Mouse (Mus musculus): ENCODE measurements around the gene Vps45. TPM values are rescaled to one million over a fixed set of nuclear protein-coding genes. Genes with fewer than 3 reads are reported as not detected.
"Not testable (repeated sequence)": the region's sequence is repeated elsewhere in the genome, so short reads cannot be mapped to it uniquely, and the experiment has no call there.

The Vps45 gene
- polyA plus RNA-seq, 1 experiment: 7.5 TPM

DNA sequence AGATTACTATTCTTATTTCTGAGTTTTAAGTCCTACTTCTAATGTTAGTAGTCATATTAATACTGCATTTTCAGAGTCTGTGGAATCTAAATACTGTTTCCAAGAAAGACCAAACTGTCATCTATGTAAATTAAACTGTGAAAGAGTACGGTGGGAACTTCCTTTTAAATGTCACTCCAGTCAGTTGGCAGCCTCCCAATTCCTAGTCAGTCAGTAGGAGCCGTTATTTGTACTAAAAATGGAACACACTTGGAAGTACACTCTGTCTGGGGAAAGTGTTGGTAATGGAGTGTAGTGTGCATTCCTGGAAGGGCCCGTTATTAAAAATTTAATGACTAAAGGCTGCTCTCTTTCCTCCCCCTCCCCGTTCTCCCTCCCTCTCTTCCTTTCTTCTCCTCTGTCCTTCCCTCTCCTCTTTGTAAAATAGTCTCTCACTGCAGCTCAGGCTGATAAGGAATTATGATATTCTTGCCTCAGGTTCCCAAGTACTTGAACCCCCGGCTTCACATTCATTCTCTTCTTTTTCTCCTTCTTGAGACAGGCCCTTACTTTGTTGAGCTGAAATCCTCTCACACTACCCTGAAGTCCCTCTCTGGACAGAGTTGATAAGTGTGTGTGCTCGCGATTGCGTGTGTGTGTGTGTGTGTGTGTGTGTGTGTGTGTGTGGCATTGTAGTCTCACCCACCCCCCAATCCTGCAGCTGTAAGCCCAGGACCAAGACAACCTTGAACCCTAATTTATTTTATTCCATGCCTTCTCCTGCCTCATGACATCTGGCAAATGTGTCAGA lies 100.7 kb downstream of the Vps45 start:
- Histone ChIP-seq H3K27ac (ENCODE audit: control insufficient read depth, insufficient read depth, low read length) (no peak overlapping the region), H3K4me1 (replicated peaks; ENCODE audit: control insufficient read depth, insufficient read depth, low read length) (no peaks in the 10 kb centered on the region), H3K36me3 (ENCODE audit: control insufficient read depth, insufficient read depth, low read length) (no peaks in the 10 kb centered on the region), H3K27me3 (ENCODE audit: control insufficient read depth, insufficient read depth, low read length) (no peaks in the 10 kb centered on the region), H3K4me3 (ENCODE audit: control insufficient read depth, insufficient read depth, low read length) (no peak overlapping the region)
- WGBS: 50% methylated on average over 8 of the region's 8 CpGs
- TF ChIP-seq CTCF (IDR thresholded peaks at IDR 0.05; ENCODE audit: borderline replicate concordance, control insufficient read depth, extremely low read depth, insufficient read depth, low read length, poor library complexity) (no peak), POLR2A (IDR thresholded peaks at IDR 0.05; ENCODE audit: control insufficient read depth, extremely low read depth, insufficient read depth, low read length, poor library complexity) (no peak)
- DNase-seq: no peak

- TF ChIP-seq CTCF (IDR thresholded peaks at IDR 0.05; ENCODE audit: borderline replicate concordance, control insufficient read depth, extremely low read depth, insufficient read depth, low read length, poor library complexity) (no peak), POLR2A (IDR thresholded peaks at IDR 0.05; ENCODE audit: control insufficient read depth, extremely low read depth, insufficient read depth, low read length, poor library complexity) (no peak)
- peaks cover 4% of the 10 kb centered on the region; the same call in 1 of the 2 replicates for H3K4me1 ChIP-seq (replicated peaks; ENCODE audit: control insufficient read depth, insufficient read depth, low read length)
- WGBS: 98% methylated on average over 5 of the region's 5 CpGs
- no peak for DNase-seq
- no peak overlapping the region for H3K27ac ChIP-seq (ENCODE audit: control insufficient read depth, insufficient read depth, low read length)
- no peaks in the 10 kb centered on the region for H3K36me3 ChIP-seq (ENCODE audit: control insufficient read depth, insufficient read depth, low read length)
- H3K27me3 ChIP-seq (ENCODE audit: control insufficient read depth, insufficient read depth, low read length): no peaks in the 10 kb centered on the region
- H3K4me3 ChIP-seq (ENCODE audit: control insufficient read depth, insufficient read depth, low read length): no peak overlapping the region
Measured at GRCm38 (mm10) chr3:95955318-95955717, 102.9 kb downstream of the Vps45 start.

- H3K27me3 ChIP-seq (ENCODE audit: control insufficient read depth, insufficient read depth, low read length); H3K4me1 ChIP-seq (replicated peaks; ENCODE audit: control insufficient read depth, insufficient read depth, low read length): not testable (repeated sequence)
- WGBS: 94% methylated on average over 12 of the region's 12 CpGs
Measured at GRCm38 (mm10) chr3:95954648-95955173, 103.6 kb downstream of the Vps45 start.

DNA sequence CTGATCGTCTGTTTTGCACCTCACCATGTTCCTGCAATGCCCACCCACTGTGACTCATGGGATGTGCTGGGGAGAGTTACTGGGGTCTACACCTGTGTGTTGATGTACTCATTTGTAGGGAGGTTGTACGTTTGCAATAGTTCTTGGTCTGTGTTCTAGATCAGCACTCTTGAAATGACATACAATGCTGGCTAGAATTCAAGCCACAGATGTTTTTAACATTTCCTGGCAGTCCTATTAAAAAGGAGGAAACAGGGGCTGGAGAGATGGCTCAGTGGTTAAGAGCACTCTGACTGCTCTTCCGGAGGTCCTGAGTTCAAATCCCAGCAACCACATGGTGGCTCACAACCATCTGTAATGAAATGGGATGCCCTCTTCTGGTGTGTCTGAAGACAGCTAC lies 104.7 kb downstream of the Vps45 start:
- 78% methylated on average over 3 of the region's 3 CpGs for WGBS
- no peak for DNase-seq

More at GRCm38 (mm10) chr3:95954648-95955173, 103.6 kb downstream of the Vps45 start:
- H3K4me3 ChIP-seq (ENCODE audit: control insufficient read depth, insufficient read depth, low read length); H3K27ac ChIP-seq (ENCODE audit: control insufficient read depth, insufficient read depth, low read length); DNase-seq; H3K36me3 ChIP-seq (ENCODE audit: control insufficient read depth, insufficient read depth, low read length): not testable (repeated sequence)

GRCm38 (mm10) chr3:95953023-95953422 lies 105.2 kb downstream of the Vps45 start:
- H3K36me3 ChIP-seq (ENCODE audit: control insufficient read depth, insufficient read depth, low read length): no peaks in the 10 kb centered on the region
- H3K4me3 ChIP-seq (ENCODE audit: control insufficient read depth, insufficient read depth, low read length): no peak overlapping the region
- no peaks in the 10 kb centered on the region for H3K27me3 ChIP-seq (ENCODE audit: control insufficient read depth, insufficient read depth, low read length)
- TF ChIP-seq CTCF (IDR thresholded peaks at IDR 0.05; ENCODE audit: borderline replicate concordance, control insufficient read depth, extremely low read depth, insufficient read depth, low read length, poor library complexity): no peak
- TF ChIP-seq POLR2A (IDR thresholded peaks at IDR 0.05; ENCODE audit: control insufficient read depth, extremely low read depth, insufficient read depth, low read length, poor library complexity): no peak
- no peak overlapping the region for H3K27ac ChIP-seq (ENCODE audit: control insufficient read depth, insufficient read depth, low read length)
- H3K4me1 ChIP-seq (replicated peaks; ENCODE audit: control insufficient read depth, insufficient read depth, low read length): peaks cover 4% of the 10 kb centered on the region; the same call in 1 of the 2 replicates
- DNase-seq: no peak

More for the DNA sequence above, 104.7 kb downstream of the Vps45 start:
- Histone ChIP-seq H3K4me3 (ENCODE audit: control insufficient read depth, insufficient read depth, low read length) (no peak overlapping the region), H3K36me3 (ENCODE audit: control insufficient read depth, insufficient read depth, low read length) (no peaks in the 10 kb centered on the region), H3K27me3 (ENCODE audit: control insufficient read depth, insufficient read depth, low read length) (no peaks in the 10 kb centered on the region), H3K4me1 (replicated peaks; ENCODE audit: control insufficient read depth, insufficient read depth, low read length) (peaks cover 4% of the 10 kb centered on the region; the same call in 1 of the 2 replicates), H3K27ac (ENCODE audit: control insufficient read depth, insufficient read depth, low read length) (no peak overlapping the region)
- TF ChIP-seq CTCF (IDR thresholded peaks at IDR 0.05; ENCODE audit: borderline replicate concordance, control insufficient read depth, extremely low read depth, insufficient read depth, low read length, poor library complexity) (no peak), POLR2A (IDR thresholded peaks at IDR 0.05; ENCODE audit: control insufficient read depth, extremely low read depth, insufficient read depth, low read length, poor library complexity) (no peak)

- Histone ChIP-seq H3K4me3 (ENCODE audit: control insufficient read depth, insufficient read depth, low read length) (peak overlapping the region; percentile 60), H3K27ac (ENCODE audit: control insufficient read depth, insufficient read depth, low read length) (peak overlapping the region; percentile 90)
- DNase-seq; H3K27me3 ChIP-seq (ENCODE audit: control insufficient read depth, insufficient read depth, low read length); H3K36me3 ChIP-seq (ENCODE audit: control insufficient read depth, insufficient read depth, low read length); H3K4me1 ChIP-seq (replicated peaks; ENCODE audit: control insufficient read depth, insufficient read depth, low read length): not testable (repeated sequence)
- 69% methylated on average over 12 of the region's 12 CpGs for WGBS
Measured at GRCm38 (mm10) chr3:95951566-95951965, 106.7 kb downstream of the Vps45 start.

All from thymus, adult 2 months (tissue).